Mouse (Mus musculus): ENCODE measurements around the gene Aimp2. TPM values are rescaled to one million over a fixed set of nuclear protein-coding genes. Genes with fewer than 3 reads are reported as not detected.

Gene Aimp2
- polyA plus RNA-seq, 1 experiment from 2014 or later, result 111 TPM

- no peaks in the 10 kb centered on the region; the same call in 1 of the 2 replicates for H3K36me3 ChIP-seq (replicated peaks; ENCODE audit: control insufficient read depth, insufficient read depth, low read depth, low read length)
- H3K9me3 ChIP-seq (replicated peaks; ENCODE audit: control insufficient read depth, low read length), result no peaks in the 10 kb centered on the region
- no peak overlapping the region for H3K9ac ChIP-seq (replicated peaks; ENCODE audit: low read length)
- no peaks in the 10 kb centered on the region for H3K27me3 ChIP-seq (ENCODE audit: control insufficient read depth, insufficient read depth, low read length)
- no peak overlapping the region for H3K27ac ChIP-seq (replicated peaks; ENCODE audit: low read depth, low read length)
- DNase-seq (ENCODE audit: low spot score) (no peak), ATAC-seq (replicated peaks; ENCODE audit: insufficient number of reproducible peaks, low FRiP score, low TSS enrichment, low read depth) (no peak)
- H3K4me3 ChIP-seq (ENCODE audit: low read depth, low read length), result no peak overlapping the region
- 82% methylated on average over 1 of the region's 1 CpGs for WGBS
- no peaks in the 10 kb centered on the region for H3K4me1 ChIP-seq (ENCODE audit: control insufficient read depth, insufficient read depth, low read length)
- no peak overlapping the region for H3K4me2 ChIP-seq (ENCODE audit: low read depth, low read length)
These were observed 24.2 kb upstream of the Aimp2 start for GRCm38 (mm10) chr5:143933875-143934274.

- Histone ChIP-seq H3K4me2 (ENCODE audit: low read depth, low read length) (no peak overlapping the region), H3K9ac (replicated peaks; ENCODE audit: low read length) (no peak overlapping the region), H3K4me3 (ENCODE audit: low read depth, low read length) (no peak overlapping the region), H3K9me3 (replicated peaks; ENCODE audit: control insufficient read depth, low read length) (no peaks in the 10 kb centered on the region), H3K27ac (replicated peaks; ENCODE audit: low read depth, low read length) (no peak overlapping the region), H3K4me1 (ENCODE audit: control insufficient read depth, insufficient read depth, low read length) (no peaks in the 10 kb centered on the region), H3K27me3 (ENCODE audit: control insufficient read depth, insufficient read depth, low read length) (no peaks in the 10 kb centered on the region), H3K36me3 (replicated peaks; ENCODE audit: control insufficient read depth, insufficient read depth, low read depth, low read length) (no peaks in the 10 kb centered on the region; the same call in 1 of the 2 replicates)
- ATAC-seq (replicated peaks; ENCODE audit: insufficient number of reproducible peaks, low FRiP score, low TSS enrichment, low read depth) (no peak), DNase-seq (ENCODE audit: low spot score) (no peak)
- 89% methylated on average over 11 of the region's 11 CpGs for WGBS
These were observed 23.8 kb upstream of the Aimp2 start for GRCm38 (mm10) chr5:143933414-143933813.

GRCm38 (mm10) chr5:143932831-143933230 is 23.2 kb upstream of the Aimp2 start, which contains the start of gene Rsph10b:
Gene Rsph10b (plus strand): TSS chr5:143933035.
- DNase-seq (ENCODE audit: low spot score), result peak; percentile 37
- H3K4me2 ChIP-seq (ENCODE audit: low read depth, low read length), result no peak within 1 kb of the TSS
- no peak within 1 kb of the TSS for H3K4me3 ChIP-seq (ENCODE audit: low read depth, low read length)
- no peaks in the 10 kb centered on the region; the same call in 1 of the 2 replicates for H3K36me3 ChIP-seq (replicated peaks; ENCODE audit: control insufficient read depth, insufficient read depth, low read depth, low read length)
- H3K27ac ChIP-seq (replicated peaks; ENCODE audit: low read depth, low read length), result no peak within 1 kb of the TSS
- no peaks in the 10 kb centered on the region for H3K9me3 ChIP-seq (replicated peaks; ENCODE audit: control insufficient read depth, low read length)
- H3K4me1 ChIP-seq (ENCODE audit: control insufficient read depth, insufficient read depth, low read length), result no peaks in the 10 kb centered on the region
- no peak within 1 kb of the TSS for H3K9ac ChIP-seq (replicated peaks; ENCODE audit: low read length)
- no peak for ATAC-seq (replicated peaks; ENCODE audit: insufficient number of reproducible peaks, low FRiP score, low TSS enrichment, low read depth)
- H3K27me3 ChIP-seq (ENCODE audit: control insufficient read depth, insufficient read depth, low read length), result no peaks in the 10 kb centered on the region
- 16% methylated on average over 8 of the region's 8 CpGs for WGBS

- DNase-seq (ENCODE audit: low spot score), result no peak
These were observed 22.4 kb upstream of the Aimp2 start for GRCm38 (mm10) chr5:143931863-143932580.

GRCm38 (mm10) chr5:143930656-143931055 is 21.0 kb upstream of the Aimp2 start:
- H3K9ac ChIP-seq (replicated peaks; ENCODE audit: low read length), result no peak overlapping the region
- H3K9me3 ChIP-seq (replicated peaks; ENCODE audit: control insufficient read depth, low read length), result no peaks in the 10 kb centered on the region
- H3K4me2 ChIP-seq (ENCODE audit: low read depth, low read length), result no peak overlapping the region
- ATAC-seq (replicated peaks; ENCODE audit: insufficient number of reproducible peaks, low FRiP score, low TSS enrichment, low read depth) (no peak), DNase-seq (ENCODE audit: low spot score) (no peak)
- H3K27me3 ChIP-seq (ENCODE audit: control insufficient read depth, insufficient read depth, low read length), result no peaks in the 10 kb centered on the region
- H3K4me1 ChIP-seq (ENCODE audit: control insufficient read depth, insufficient read depth, low read length), result no peaks in the 10 kb centered on the region
- 91% methylated on average over 12 of the region's 12 CpGs for WGBS
- H3K27ac ChIP-seq (replicated peaks; ENCODE audit: low read depth, low read length), result no peak overlapping the region
- H3K36me3 ChIP-seq (replicated peaks; ENCODE audit: control insufficient read depth, insufficient read depth, low read depth, low read length), result no peaks in the 10 kb centered on the region; the same call in 1 of the 2 replicates
- H3K4me3 ChIP-seq (ENCODE audit: low read depth, low read length), result no peak overlapping the region

More at GRCm38 (mm10) chr5:143931863-143932580, 22.4 kb upstream of the Aimp2 start:
- Histone ChIP-seq H3K4me2 (ENCODE audit: low read depth, low read length) (no peak overlapping the region), H3K4me3 (ENCODE audit: low read depth, low read length) (no peak overlapping the region), H3K27ac (replicated peaks; ENCODE audit: low read depth, low read length) (no peak overlapping the region), H3K4me1 (ENCODE audit: control insufficient read depth, insufficient read depth, low read length) (no peaks in the 10 kb centered on the region), H3K27me3 (ENCODE audit: control insufficient read depth, insufficient read depth, low read length) (no peaks in the 10 kb centered on the region), H3K9me3 (replicated peaks; ENCODE audit: control insufficient read depth, low read length) (no peaks in the 10 kb centered on the region), H3K9ac (replicated peaks; ENCODE audit: low read length) (no peak overlapping the region), H3K36me3 (replicated peaks; ENCODE audit: control insufficient read depth, insufficient read depth, low read depth, low read length) (no peaks in the 10 kb centered on the region; the same call in 1 of the 2 replicates)
- ATAC-seq (replicated peaks; ENCODE audit: insufficient number of reproducible peaks, low FRiP score, low TSS enrichment, low read depth), result no peak
- 82% methylated on average over 6 of the region's 6 CpGs for WGBS

GRCm38 (mm10) chr5:143929291-143929690 is 19.6 kb upstream of the Aimp2 start:
- no peak overlapping the region for H3K4me2 ChIP-seq (ENCODE audit: low read depth, low read length)
- H3K36me3 ChIP-seq (replicated peaks; ENCODE audit: control insufficient read depth, insufficient read depth, low read depth, low read length), result peaks cover 2% of the 10 kb centered on the region
- ATAC-seq (replicated peaks; ENCODE audit: insufficient number of reproducible peaks, low FRiP score, low TSS enrichment, low read depth) (no peak), DNase-seq (ENCODE audit: low spot score) (no peak)
- no peak overlapping the region for H3K27ac ChIP-seq (replicated peaks; ENCODE audit: low read depth, low read length)
- H3K9me3 ChIP-seq (replicated peaks; ENCODE audit: control insufficient read depth, low read length), result no peaks in the 10 kb centered on the region
- WGBS, result 88% methylated on average over 4 of the region's 4 CpGs
- H3K27me3 ChIP-seq (ENCODE audit: control insufficient read depth, insufficient read depth, low read length), result no peaks in the 10 kb centered on the region
- H3K4me1 ChIP-seq (ENCODE audit: control insufficient read depth, insufficient read depth, low read length), result no peaks in the 10 kb centered on the region
- no peak overlapping the region for H3K4me3 ChIP-seq (ENCODE audit: low read depth, low read length)
- H3K9ac ChIP-seq (replicated peaks; ENCODE audit: low read length), result no peak overlapping the region

- H3K9ac ChIP-seq (replicated peaks; ENCODE audit: low read length), result no peak within 1 kb of the TSS
- no peak within 1 kb of the TSS for H3K27ac ChIP-seq (replicated peaks; ENCODE audit: low read depth, low read length)
- 92% methylated on average over 8 of the region's 8 CpGs for WGBS
- no peaks in the 10 kb centered on the region for H3K27me3 ChIP-seq (ENCODE audit: control insufficient read depth, insufficient read depth, low read length)
- ATAC-seq (replicated peaks; ENCODE audit: insufficient number of reproducible peaks, low FRiP score, low TSS enrichment, low read depth) (no peak), DNase-seq (ENCODE audit: low spot score) (no peak)
- H3K36me3 ChIP-seq (replicated peaks; ENCODE audit: control insufficient read depth, insufficient read depth, low read depth, low read length), result peaks cover 5% of the 10 kb centered on the region
- H3K4me2 ChIP-seq (ENCODE audit: low read depth, low read length), result no peak within 1 kb of the TSS
- H3K9me3 ChIP-seq (replicated peaks; ENCODE audit: control insufficient read depth, low read length), result no peaks in the 10 kb centered on the region
- H3K4me1 ChIP-seq (ENCODE audit: control insufficient read depth, insufficient read depth, low read length), result no peaks in the 10 kb centered on the region
- no peak within 1 kb of the TSS for H3K4me3 ChIP-seq (ENCODE audit: low read depth, low read length)
These were observed 18.2 kb upstream of the Aimp2 start, which contains the start of gene Gm42421 for GRCm38 (mm10) chr5:143927875-143928274. Gene Gm42421 (plus strand): TSS chr5:143928175.

- H3K36me3 ChIP-seq (replicated peaks; ENCODE audit: control insufficient read depth, insufficient read depth, low read depth, low read length), result peaks cover 5% of the 10 kb centered on the region
These were observed 15.3 kb upstream of the Aimp2 start for GRCm38 (mm10) chr5:143924781-143925452.

More at GRCm38 (mm10) chr5:143924781-143925452, 15.3 kb upstream of the Aimp2 start:
- Histone ChIP-seq H3K4me2 (ENCODE audit: low read depth, low read length) (no peak overlapping the region), H3K4me1 (ENCODE audit: control insufficient read depth, insufficient read depth, low read length) (no peaks in the 10 kb centered on the region), H3K9me3 (replicated peaks; ENCODE audit: control insufficient read depth, low read length) (no peaks in the 10 kb centered on the region), H3K9ac (replicated peaks; ENCODE audit: low read length) (no peak overlapping the region), H3K27ac (replicated peaks; ENCODE audit: low read depth, low read length) (no peak overlapping the region), H3K4me3 (ENCODE audit: low read depth, low read length) (no peak overlapping the region), H3K27me3 (ENCODE audit: control insufficient read depth, insufficient read depth, low read length) (no peaks in the 10 kb centered on the region)
- DNase-seq (ENCODE audit: low spot score) (no peak), ATAC-seq (replicated peaks; ENCODE audit: insufficient number of reproducible peaks, low FRiP score, low TSS enrichment, low read depth) (no peak)
- 89% methylated on average over 6 of the region's 6 CpGs for WGBS

Data from embryonic facial prominence, embryonic 11.5 days (tissue).